Mouse (Mus musculus) neural tube, embryonic 14.5 days (tissue): Measurements from ENCODE around the gene Trp73. TPM values are rescaled to one million over a fixed set of nuclear protein-coding genes. Genes with fewer than 3 reads are reported as not detected.

Source experiments
- ATAC-seq: fragments of 200-750 bp; cut with Nextera tagmentation; 2 replicates; pipeline ENCODE4 v1.8.0; 2017; ENCODE audit warnings: low read depth, mild to moderate bottlenecking, moderate TSS enrichment, moderate library complexity
- H3K27ac ChIP-seq: fragments of 300-500 bp; sonication (generic); 2 replicates; pipeline ENCODE4 v1.5.1; 2014; ENCODE audit warnings: low read depth, mild to moderate bottlenecking, control low read depth, low read length, moderate library complexity, mixed read lengths
- H3K27me3 ChIP-seq: fragments of 300-500 bp; sonication (generic); 2 replicates; pipeline ENCODE4 v1.6.1; 2014; ENCODE audit warnings: low read length; ENCODE audit not compliant: control insufficient read depth, insufficient read depth
- H3K36me3 ChIP-seq: fragments of 300-500 bp; sonication (generic); 2 replicates; pipeline ENCODE4 v1.6.1; 2014; ENCODE audit warnings: low read length, mixed read lengths; ENCODE audit not compliant: control insufficient read depth, insufficient read depth
- H3K4me1 ChIP-seq: fragments of 300-500 bp; sonication (generic); 2 replicates; pipeline ENCODE4 v1.6.1; 2014; ENCODE audit warnings: low read length; ENCODE audit not compliant: control insufficient read depth, insufficient read depth
- H3K4me2 ChIP-seq: fragments of 300-500 bp; sonication (generic); 2 replicates; pipeline ENCODE4 v1.6.1; 2014; ENCODE audit warnings: mild to moderate bottlenecking, low read depth, low read length, control low read depth
- H3K4me3 ChIP-seq: fragments of 300-500 bp; sonication (generic); 2 replicates; pipeline ENCODE4 v1.5.1; 2014; ENCODE audit warnings: low read depth, low read length, control low read depth, mixed read lengths
- H3K9ac ChIP-seq: fragments of 300-500 bp; sonication (generic); replicated peaks from 2 replicates; pipeline ENCODE4 v1.6.1; 2014; ENCODE audit warnings: low read depth, mild to moderate bottlenecking, control low read depth, low read length, mixed read lengths
- H3K9me3 ChIP-seq: fragments of 300-500 bp; sonication (generic); 2 replicates; pipeline ENCODE4 v1.6.1; 2016; ENCODE audit warnings: low read length; ENCODE audit not compliant: control insufficient read depth
- WGBS: fragments of 180-500 bp; shearing (Covaris S2); extraction: QIAGEN DNeasy Blood & Tissue Kit; methylation state at CpG from one replicate; pipeline ENCODE4 v1.1.7; 2014; 5-methylcytosine and 5-hydroxymethylcytosine counted together
- polyA plus RNA-seq: library from polyadenylated mRNA; unstranded; fragments of >200 nt; fragmentation: Nextera tagmentation; extraction: Ambion mirVana; gene quantifications from 2 replicates; pipeline ENCODE4 v1.2.1, GENCODE M21; 2014

Gene Trp73
- polyA plus RNA-seq, 1 experiment from 2014 or later: not detected

- H3K36me3 ChIP-seq: no peaks in the 10 kb centered on the region
- H3K27me3 ChIP-seq: peaks cover 14% of the 10 kb centered on the region
- H3K4me3 ChIP-seq: no peak overlapping the region
- no peaks in the 10 kb centered on the region for H3K4me1 ChIP-seq
- WGBS: 2% methylated on average over 13 of the region's 20 CpGs
- ATAC-seq: no peak
- no peak overlapping the region for H3K9ac ChIP-seq
- peak overlapping the region; percentile 21; the same call in 1 of the 2 replicates for H3K4me2 ChIP-seq
- H3K9me3 ChIP-seq: no peaks in the 10 kb centered on the region
- no peak overlapping the region for H3K27ac ChIP-seq
Measured at GRCm38 (mm10) chr4:154071521-154071920, 68.5 kb downstream of the Trp73 start.

- Histone ChIP-seq H3K27ac (no peak overlapping the region), H3K9me3 (no peaks in the 10 kb centered on the region), H3K27me3 (peaks cover 14% of the 10 kb centered on the region), H3K4me3 (no peak overlapping the region), H3K4me2 (no peak overlapping the region), H3K4me1 (no peaks in the 10 kb centered on the region), H3K36me3 (no peaks in the 10 kb centered on the region), H3K9ac (no peak overlapping the region)
- 1% methylated on average over 5 of the region's 5 CpGs for WGBS
- ATAC-seq: peak; percentile 38; the same call in 1 of the 2 replicates
Measured at GRCm38 (mm10) chr4:154070896-154071295, 69.1 kb downstream of the Trp73 start.

- Histone ChIP-seq H3K4me1 (no peaks in the 10 kb centered on the region), H3K4me2 (no peak overlapping the region), H3K4me3 (no peak overlapping the region), H3K36me3 (no peaks in the 10 kb centered on the region), H3K27ac (no peak overlapping the region), H3K9me3 (no peaks in the 10 kb centered on the region), H3K27me3 (no peaks in the 10 kb centered on the region), H3K9ac (no peak overlapping the region)
- 65% methylated on average over 14 of the region's 14 CpGs for WGBS
- peak; percentile 63; the same call in 1 of the 2 replicates for ATAC-seq
Measured at GRCm38 (mm10) chr4:154064827-154065773, 74.9 kb downstream of the Trp73 start.

GRCm38 (mm10) chr4:154057696-154058095 lies 82.3 kb downstream of the Trp73 start:
- no peak for ATAC-seq
- Histone ChIP-seq H3K4me3 (no peak overlapping the region), H3K36me3 (no peaks in the 10 kb centered on the region), H3K27me3 (no peaks in the 10 kb centered on the region), H3K9ac (no peak overlapping the region), H3K4me2 (no peak overlapping the region), H3K27ac (no peak overlapping the region), H3K4me1 (no peaks in the 10 kb centered on the region), H3K9me3 (no peaks in the 10 kb centered on the region)
- 66% methylated on average over 4 of the region's 4 CpGs for WGBS

- Histone ChIP-seq H3K9ac (no peak overlapping the region), H3K27ac (no peak overlapping the region), H3K36me3 (no peaks in the 10 kb centered on the region), H3K27me3 (no peaks in the 10 kb centered on the region), H3K9me3 (no peaks in the 10 kb centered on the region), H3K4me2 (no peak overlapping the region), H3K4me1 (no peaks in the 10 kb centered on the region), H3K4me3 (no peak overlapping the region)
- ATAC-seq: no peak
- 64% methylated on average over 2 of the region's 2 CpGs for WGBS
Measured at GRCm38 (mm10) chr4:154056661-154057060, 83.3 kb downstream of the Trp73 start.

GRCm38 (mm10) chr4:154056046-154056445 lies 84.0 kb downstream of the Trp73 start:
- Histone ChIP-seq H3K4me1 (no peaks in the 10 kb centered on the region), H3K4me2 (no peak overlapping the region), H3K4me3 (no peak overlapping the region), H3K36me3 (no peaks in the 10 kb centered on the region), H3K9me3 (no peaks in the 10 kb centered on the region), H3K27me3 (no peaks in the 10 kb centered on the region), H3K27ac (no peak overlapping the region), H3K9ac (no peak overlapping the region)
- WGBS: 81% methylated on average over 2 of the region's 2 CpGs
- ATAC-seq: no peak

GRCm38 (mm10) chr4:154055482-154055881 lies 84.5 kb downstream of the Trp73 start:
- Histone ChIP-seq H3K9ac (no peak overlapping the region), H3K9me3 (no peaks in the 10 kb centered on the region), H3K4me2 (no peak overlapping the region), H3K27me3 (no peaks in the 10 kb centered on the region), H3K27ac (no peak overlapping the region), H3K4me1 (no peaks in the 10 kb centered on the region), H3K4me3 (no peak overlapping the region), H3K36me3 (no peaks in the 10 kb centered on the region)
- WGBS: 95% methylated on average over 7 of the region's 7 CpGs
- ATAC-seq: no peak

GRCm38 (mm10) chr4:154053065-154053464 lies 86.9 kb downstream of the Trp73 start:
- H3K9me3 ChIP-seq: no peaks in the 10 kb centered on the region
- H3K4me2 ChIP-seq: no peak overlapping the region
- no peak overlapping the region for H3K4me3 ChIP-seq
- no peaks in the 10 kb centered on the region for H3K27me3 ChIP-seq
- H3K4me1 ChIP-seq: no peaks in the 10 kb centered on the region
- WGBS: 64% methylated on average over 4 of the region's 4 CpGs
- H3K36me3 ChIP-seq: no peaks in the 10 kb centered on the region
- H3K27ac ChIP-seq: no peak overlapping the region
- H3K9ac ChIP-seq: no peak overlapping the region
- no peak for ATAC-seq

- no peaks in the 10 kb centered on the region for H3K9me3 ChIP-seq
- no peaks in the 10 kb centered on the region for H3K36me3 ChIP-seq
- H3K27me3 ChIP-seq: no peaks in the 10 kb centered on the region
- H3K4me1 ChIP-seq: no peaks in the 10 kb centered on the region
- H3K4me3 ChIP-seq: no peak overlapping the region
- no peak overlapping the region for H3K9ac ChIP-seq
- no peak overlapping the region for H3K4me2 ChIP-seq
- no peak for ATAC-seq
- H3K27ac ChIP-seq: no peak overlapping the region
- WGBS: 96% methylated on average over 3 of the region's 3 CpGs
Measured at GRCm38 (mm10) chr4:154051401-154051800, 88.6 kb downstream of the Trp73 start.
